Mouse (Mus musculus): ENCODE measurements around the gene F3. TPM values are rescaled to one million over a fixed set of nuclear protein-coding genes. Genes with fewer than 3 reads are reported as not detected.

The F3 gene
- total RNA-seq, 2 experiments from 2014 or later = 52.6 to 68.0 TPM

DNA sequence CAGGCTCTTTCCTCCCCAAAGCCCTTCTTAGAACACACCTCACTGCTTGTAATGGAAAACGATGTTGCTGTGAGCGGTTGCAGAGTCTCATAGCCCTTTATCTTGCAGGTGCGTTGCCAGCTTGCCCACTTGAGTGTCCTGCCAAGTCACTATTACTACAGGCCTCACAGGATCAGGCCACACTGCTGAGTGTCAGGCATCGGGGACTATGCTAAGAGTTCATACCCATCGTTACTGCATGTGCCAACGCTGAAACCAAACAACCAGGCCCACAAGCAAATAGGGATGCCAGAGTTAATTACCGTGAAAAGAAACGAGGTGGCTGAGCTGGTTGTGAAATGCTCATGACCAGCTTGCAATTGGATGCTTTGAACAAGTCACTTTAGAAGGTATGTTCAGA, 9.5 kb upstream of the F3 start:
- TF ChIP-seq CTCF (conservative IDR thresholded peaks at IDR 0.05) = no peak
- no peak for DNase-seq (ENCODE audit: low spot score in 2 of 2)

DNA sequence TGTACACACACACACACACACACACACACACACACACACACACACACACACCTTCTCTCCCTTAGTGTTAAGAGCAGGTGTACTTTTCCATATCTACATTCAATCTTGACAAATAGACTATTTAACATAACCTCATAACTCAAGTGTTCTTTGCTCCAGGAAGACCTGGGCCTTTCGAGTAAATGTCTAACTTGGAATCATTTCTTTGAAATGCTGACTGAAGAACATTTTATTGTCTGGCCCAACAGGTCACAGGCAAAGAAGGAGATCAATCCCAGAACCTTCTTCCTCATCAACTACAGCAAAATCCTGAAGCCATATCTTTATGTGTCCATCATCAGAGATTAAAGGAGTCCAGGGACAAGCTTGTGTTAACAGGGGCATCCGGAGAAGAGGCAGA, 8.9 kb upstream of the F3 start:
- DNase-seq (ENCODE audit: low spot score in 2 of 2) = no peak
- H3K27ac ChIP-seq = peak overlapping the region; percentile 89; the same call in 1 of the 2 replicates
- no peak for TF ChIP-seq CTCF (conservative IDR thresholded peaks at IDR 0.05)
- no peak overlapping the region for H3K4me3 ChIP-seq

More for the DNA sequence above, 9.5 kb upstream of the F3 start:
- Histone ChIP-seq H3K4me3 (no peak overlapping the region), H3K27ac (peak overlapping the region; percentile 61)

DNA sequence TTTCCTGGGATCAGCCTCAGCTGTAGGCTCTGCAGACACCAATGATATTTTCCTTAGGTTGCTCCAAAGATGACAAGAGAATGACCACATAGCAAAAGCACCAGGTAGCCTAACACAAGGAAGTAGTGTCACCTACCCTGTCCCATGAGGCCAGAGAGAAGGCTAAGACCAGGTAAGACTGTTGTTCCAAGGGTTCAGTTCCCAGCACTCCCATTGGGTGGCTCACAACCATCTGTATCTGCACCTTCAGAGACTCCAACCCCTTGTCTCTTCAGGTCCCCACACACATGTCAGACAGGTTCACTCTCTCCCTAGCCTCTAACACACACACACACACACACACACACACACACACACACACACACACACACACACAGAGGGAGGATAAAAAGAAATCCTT, 8.0 kb upstream of the F3 start:
- DNase-seq (ENCODE audit: low spot score in 2 of 2) = no peak
- H3K27ac ChIP-seq = peak overlapping the region; percentile 89
- H3K4me3 ChIP-seq = no peak overlapping the region
- no peak for TF ChIP-seq CTCF (conservative IDR thresholded peaks at IDR 0.05)

DNA sequence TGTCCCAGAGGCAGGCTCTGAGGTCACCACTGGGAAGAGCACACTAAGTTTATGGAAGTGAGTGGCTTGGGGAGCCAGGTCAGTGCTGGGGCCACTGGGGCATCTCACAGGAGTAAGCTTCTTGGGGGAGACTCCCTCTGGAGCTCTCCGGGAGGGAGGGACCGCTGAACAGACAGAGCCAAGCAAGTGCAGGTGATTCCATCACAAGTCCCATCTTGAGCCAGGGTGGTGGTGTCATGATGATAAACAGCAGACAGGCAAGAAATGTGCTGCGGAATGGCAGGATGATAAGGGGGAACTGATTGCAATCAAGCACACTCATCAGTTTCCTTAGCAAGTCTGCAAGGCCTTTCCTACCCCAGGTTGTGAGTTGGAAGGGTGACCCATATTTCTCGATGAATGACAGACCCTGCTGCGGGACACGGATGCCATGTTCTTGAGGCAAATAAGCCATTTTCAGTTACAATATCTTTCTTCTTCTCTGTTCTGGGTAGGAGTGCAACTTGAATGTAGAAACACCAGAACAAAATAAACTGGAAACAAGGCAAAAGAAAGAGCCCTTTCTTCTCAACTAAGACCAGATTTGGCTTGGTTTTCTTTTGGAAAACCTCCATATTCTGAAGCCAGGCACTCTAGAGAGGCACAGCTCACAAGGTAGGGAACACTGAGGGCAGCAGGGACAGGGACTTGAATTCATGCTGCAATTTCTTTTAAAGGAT, 7.4 kb upstream of the F3 start:
- H3K27ac ChIP-seq = peak overlapping the region; percentile 89
- no peak overlapping the region for H3K4me3 ChIP-seq
- peak; percentile 29 to 56 for DNase-seq (ENCODE audit: low spot score in 2 of 2)
- no peak for TF ChIP-seq CTCF (conservative IDR thresholded peaks at IDR 0.05)

DNA sequence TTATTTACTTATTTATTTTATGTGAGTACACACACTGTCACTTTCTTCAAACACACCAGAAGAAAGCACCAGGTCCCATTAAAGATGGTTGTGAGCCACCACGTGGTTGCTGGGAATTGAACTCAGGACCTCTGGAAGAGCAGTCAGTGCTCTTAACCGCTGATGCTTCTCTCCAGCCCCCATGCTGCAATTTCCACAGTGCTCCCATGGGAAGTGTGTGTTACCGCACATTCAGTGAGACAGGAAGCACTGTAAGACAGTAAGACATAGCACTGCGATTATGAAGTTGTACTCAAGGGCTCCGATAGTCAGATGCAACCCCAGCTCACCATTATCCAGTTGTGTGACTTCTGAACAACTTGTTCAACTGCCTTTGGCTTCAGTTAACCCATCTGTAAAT, 6.9 kb upstream of the F3 start:
- no peak for DNase-seq (ENCODE audit: low spot score in 2 of 2)
- peak overlapping the region; percentile 82 for H3K27ac ChIP-seq
- no peak for TF ChIP-seq CTCF (conservative IDR thresholded peaks at IDR 0.05)
- no peak overlapping the region for H3K4me3 ChIP-seq

DNA sequence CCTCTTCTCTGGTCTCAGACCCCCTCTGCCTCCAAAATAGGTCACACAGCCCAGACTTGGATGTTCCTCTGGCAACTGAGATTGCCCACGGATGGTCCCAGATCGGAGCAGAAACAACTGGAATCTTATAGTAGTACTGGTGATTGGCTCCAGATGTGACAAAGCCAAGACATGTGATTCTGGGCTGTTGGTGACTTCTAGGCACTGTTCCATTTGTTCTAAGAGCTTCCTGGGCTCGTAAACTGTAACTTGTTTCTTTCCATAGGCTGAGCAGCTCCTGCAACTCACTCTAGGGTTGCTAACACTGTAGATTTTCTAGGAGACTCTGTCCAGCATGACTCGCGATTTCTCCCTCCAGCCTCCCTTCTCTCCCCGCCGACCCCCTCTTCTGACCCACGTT, 4.7 kb upstream of the F3 start:
- peak overlapping the region; percentile 93 for H3K27ac ChIP-seq
- H3K4me3 ChIP-seq = no peak overlapping the region
- no peak for DNase-seq (ENCODE audit: low spot score in 2 of 2)
- no peak for TF ChIP-seq CTCF (conservative IDR thresholded peaks at IDR 0.05)

DNA sequence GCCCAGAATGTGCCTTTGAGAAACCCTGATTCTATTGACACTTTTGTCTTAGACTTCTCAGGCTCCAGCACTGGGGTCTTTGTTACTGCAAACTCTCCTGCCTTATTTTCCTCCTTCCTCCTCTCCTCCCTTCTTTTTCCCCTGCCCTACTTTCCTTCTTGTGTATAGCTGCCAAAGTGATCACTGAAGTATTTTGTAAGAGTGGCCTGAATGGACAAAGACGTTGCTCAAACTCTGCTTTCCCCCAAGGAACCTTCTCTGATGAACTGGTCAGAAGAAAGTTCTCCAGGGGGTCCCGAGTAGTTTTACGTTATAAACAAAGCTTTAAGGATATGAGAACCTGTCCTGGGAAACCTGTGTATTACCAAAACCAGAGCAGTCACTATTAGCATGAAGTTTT, 3.6 kb upstream of the F3 start:
- H3K27ac ChIP-seq = peak overlapping the region; percentile 93
- no peak for DNase-seq (ENCODE audit: low spot score in 2 of 2)
- no peak for TF ChIP-seq CTCF (conservative IDR thresholded peaks at IDR 0.05)

DNA sequence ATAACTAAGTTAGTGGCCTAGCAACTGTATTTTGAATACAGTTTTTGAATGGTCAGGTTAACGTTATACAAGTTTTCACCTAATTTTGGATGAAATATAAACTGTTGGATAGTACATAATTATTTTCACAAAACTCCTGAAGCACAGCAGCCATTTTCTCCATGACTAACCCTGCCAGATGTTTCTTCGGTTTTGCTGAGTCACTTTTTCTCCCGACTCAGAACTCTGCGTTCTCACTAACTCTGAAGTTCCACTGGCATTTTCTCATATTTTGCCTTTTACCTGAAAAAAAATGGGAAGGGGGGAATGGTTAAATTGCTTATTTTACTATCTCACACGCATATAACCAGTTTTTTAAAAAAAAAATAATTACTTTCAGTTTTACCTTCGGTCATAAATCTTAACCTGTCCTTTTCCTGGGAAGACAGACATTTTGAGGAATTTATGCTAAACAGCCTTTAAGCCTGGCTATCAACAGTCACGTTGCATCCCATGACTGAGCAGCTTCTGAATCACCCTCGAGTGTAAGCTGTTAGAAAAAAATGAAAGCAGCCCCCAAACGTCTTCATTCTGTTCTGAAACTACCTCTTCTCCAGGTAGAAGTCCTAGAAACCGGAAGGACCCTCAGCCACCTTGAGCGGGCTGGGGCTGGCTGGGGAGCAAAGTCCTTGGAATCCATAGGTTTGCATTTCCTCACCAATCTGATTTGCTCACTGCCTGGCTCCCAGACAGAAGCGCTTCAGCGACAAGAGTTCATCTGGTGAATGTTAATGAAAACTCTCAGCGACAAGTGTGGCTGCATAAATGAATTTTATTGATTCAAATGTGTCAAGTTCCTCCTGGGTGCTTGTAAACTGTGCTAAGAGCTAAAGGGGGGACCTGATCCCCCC, 2.3 kb upstream of the F3 start:
- Histone ChIP-seq H3K4me3 (peak overlapping the region; percentile 10; the same call in 1 of the 2 replicates), H3K27ac (peak overlapping the region; percentile 93)
- no peak for DNase-seq (ENCODE audit: low spot score in 2 of 2)
- TF ChIP-seq CTCF (conservative IDR thresholded peaks at IDR 0.05) = no peak

More for the DNA sequence above, 3.6 kb upstream of the F3 start:
- no peak overlapping the region for H3K4me3 ChIP-seq

DNA sequence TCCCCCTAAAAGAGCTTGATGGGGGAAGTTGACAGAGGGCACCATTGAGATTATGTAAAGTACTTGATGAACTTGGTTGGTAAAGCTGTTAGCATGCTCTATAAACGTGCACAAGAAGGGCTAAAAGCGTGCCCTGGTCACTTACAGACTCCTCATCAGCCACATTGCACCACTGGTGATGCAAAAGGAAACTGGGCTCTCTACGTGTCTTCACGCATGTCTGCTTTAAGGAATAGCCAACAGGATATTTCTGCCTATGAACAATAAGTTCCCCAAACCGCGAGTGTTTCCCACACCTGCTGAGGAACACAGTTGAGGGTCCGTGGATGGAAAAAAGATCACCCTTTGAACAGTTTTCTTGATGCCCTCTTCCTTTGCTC, 1.7 kb upstream of the F3 start:
- Histone ChIP-seq H3K27ac (peak overlapping the region; percentile 93), H3K4me3 (no peak overlapping the region)
- DNase-seq (ENCODE audit: low spot score in 2 of 2) = no peak
- no peak for TF ChIP-seq CTCF (conservative IDR thresholded peaks at IDR 0.05)

DNA sequence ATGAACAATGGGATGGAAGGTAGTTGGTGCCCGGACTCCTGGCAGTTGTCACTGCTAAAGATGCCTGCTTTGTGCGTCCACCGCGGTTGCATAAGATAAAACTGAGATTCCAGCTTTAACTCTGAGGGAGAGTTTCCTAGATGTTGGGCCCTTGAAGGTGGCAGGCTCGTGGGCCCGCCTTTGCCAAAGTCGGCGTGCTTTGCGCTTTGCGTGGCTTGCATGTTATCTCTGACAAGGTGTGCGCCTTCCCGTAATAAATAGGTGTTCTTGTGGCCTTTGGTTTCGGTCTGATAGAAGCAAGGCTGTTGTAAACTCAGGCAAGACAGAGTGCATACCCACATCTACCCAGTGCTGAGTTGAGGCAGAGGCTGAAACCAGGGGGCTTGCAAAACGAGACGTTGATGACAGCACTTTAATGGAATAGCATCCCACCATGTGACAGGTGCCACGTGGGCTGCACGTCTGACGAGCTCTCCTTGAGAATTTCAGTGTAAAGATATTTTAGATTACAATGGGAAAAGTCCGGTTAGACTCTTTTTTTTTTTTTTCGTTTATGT, 709 bp downstream of the F3 start:
- TF ChIP-seq CTCF (conservative IDR thresholded peaks at IDR 0.05) = no peak
- peak overlapping the region; percentile 86 for H3K4me3 ChIP-seq
- DNase-seq (ENCODE audit: low spot score in 2 of 2) = no peak
- peak overlapping the region; percentile 93 for H3K27ac ChIP-seq

DNA sequence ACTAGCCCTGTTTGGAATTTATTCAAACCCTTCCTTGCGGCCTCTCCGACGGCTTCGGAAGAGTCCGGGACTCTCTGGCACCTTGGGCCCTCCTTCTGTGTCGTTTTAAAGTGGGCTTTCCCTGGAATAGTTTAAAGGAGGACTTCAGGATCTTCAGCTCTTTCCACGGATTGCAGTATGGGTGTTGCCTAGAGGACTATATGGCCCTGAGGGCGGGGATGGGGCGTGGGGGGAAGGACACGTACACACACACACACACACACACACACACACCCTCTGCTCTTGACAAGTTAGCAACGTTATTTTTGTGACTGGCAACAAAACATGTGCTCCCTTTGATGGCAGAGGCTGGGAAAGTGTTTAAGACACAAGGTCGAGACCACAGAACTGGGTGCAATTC, 1.2 kb downstream of the F3 start:
- DNase-seq (ENCODE audit: low spot score in 2 of 2) = no peak
- Histone ChIP-seq H3K27ac (peak overlapping the region; percentile 93), H3K4me3 (peak overlapping the region; percentile 86)
- TF ChIP-seq CTCF (conservative IDR thresholded peaks at IDR 0.05) = no peak

DNA sequence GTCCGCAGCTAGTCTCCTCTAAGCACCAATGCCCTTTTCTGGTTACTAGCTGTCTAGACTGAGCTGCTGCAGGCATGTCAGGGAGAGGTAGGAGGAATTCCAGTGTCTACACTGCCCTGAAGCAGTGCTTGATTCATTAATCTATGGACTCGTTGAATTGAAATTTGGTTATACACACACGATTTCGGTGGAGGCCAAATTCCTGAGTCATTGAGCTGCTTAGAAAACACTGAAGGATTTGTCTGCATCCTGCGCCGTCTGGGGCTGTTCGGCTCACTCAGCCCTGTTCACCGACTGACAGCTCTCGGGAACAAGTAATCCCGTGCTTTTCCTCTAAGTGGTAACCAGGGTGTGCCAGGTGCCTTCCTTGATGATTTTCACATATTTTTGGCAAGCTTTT, 2.3 kb downstream of the F3 start:
- TF ChIP-seq CTCF (conservative IDR thresholded peaks at IDR 0.05) = no peak
- Histone ChIP-seq H3K27ac (peak overlapping the region; percentile 93), H3K4me3 (peak overlapping the region; percentile 86)

DNA sequence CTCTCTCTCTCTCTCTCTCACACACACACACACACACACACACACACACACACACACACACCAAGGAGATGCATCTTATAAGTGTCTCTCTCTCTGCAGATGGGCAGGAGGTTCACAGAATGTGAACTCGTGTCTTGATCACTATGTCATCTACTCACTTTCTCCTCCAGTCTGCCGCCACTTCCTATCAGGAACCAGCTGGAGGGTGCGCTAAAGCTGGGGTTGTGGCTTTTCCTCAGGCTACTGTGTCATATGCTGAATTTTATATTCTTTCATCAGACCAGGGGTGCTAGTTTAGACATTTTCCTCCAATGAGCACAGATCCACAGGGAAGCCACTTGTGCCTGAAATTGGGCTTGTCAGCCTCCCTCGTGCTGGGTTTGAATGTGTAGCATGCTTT, 6.3 kb downstream of the F3 start:
- DNase-seq (ENCODE audit: low spot score in 2 of 2) = no peak
- no peak for TF ChIP-seq CTCF (conservative IDR thresholded peaks at IDR 0.05)
- Histone ChIP-seq H3K4me3 (no peak overlapping the region), H3K27ac (no peak overlapping the region)

More for the DNA sequence above, 2.3 kb downstream of the F3 start:
- DNase-seq (ENCODE audit: low spot score in 2 of 2) = no peak

Data from layer of hippocampus, adult 2 months (tissue).